Mouse (Mus musculus): ENCODE data around the gene 6030468B19Rik. TPM values are rescaled to one million over a fixed set of nuclear protein-coding genes. Genes with fewer than 3 reads are reported as not detected.

Gene 6030468B19Rik
- total RNA-seq, 1 experiment = not detected

DNA sequence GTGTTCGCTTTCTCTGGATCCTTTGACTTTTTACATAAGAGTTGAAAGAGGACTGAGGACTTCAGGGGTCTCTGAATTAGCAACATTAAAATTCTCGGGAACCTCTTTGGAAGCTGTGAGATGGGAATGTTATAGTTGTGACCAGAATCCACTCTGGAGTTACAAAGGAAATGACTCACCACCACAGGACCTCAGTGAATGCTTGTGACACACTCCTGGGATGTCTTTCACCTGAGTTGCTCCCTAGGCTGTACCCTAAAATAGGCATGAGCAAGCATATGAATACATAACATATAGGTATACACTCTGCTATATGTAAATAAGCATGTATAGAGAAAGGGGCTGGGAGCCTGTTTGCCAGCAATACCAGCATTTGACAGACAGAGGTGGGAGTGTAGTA, 46.0 kb downstream of the 6030468B19Rik start:
- Histone ChIP-seq H3K4me3 (ENCODE audit: insufficient read depth in 1 of 2, low read depth in 1 of 2, low read length in 2 of 2, poor library complexity in 1 of 2, severe bottlenecking in 1 of 2) (no peak overlapping the region), H3K9me3 (ENCODE audit: control insufficient read depth, insufficient read depth, low read depth, low read length) (no peaks in the 10 kb centered on the region), H3K9ac (ENCODE audit: insufficient read depth, low read depth, low read length, poor library complexity, severe bottlenecking) (no peak overlapping the region), H3K4me1 (ENCODE audit: control insufficient read depth in 2 of 2, insufficient read depth in 2 of 2, low read length in 2 of 2, poor library complexity in 1 of 2) (peaks cover 0 to 12% of the 10 kb centered on the region in 2 experiments; a peak in 2 of 4 replicates), H3K36me3 (ENCODE audit: control insufficient read depth, insufficient read depth, low read length, poor library complexity, severe bottlenecking) (no peaks in the 10 kb centered on the region), H3K27ac (ENCODE audit: insufficient read depth, low read depth, low read length, poor library complexity, severe bottlenecking) (no peak overlapping the region)
- no peak for DNase-seq (ENCODE audit: low read depth, low spot score)
- TF ChIP-seq ZNF384 (IDR thresholded peaks at IDR 0.05; ENCODE audit: low read depth, low read length) (no peak), HCFC1 (IDR thresholded peaks at IDR 0.05; ENCODE audit: borderline replicate concordance, insufficient read depth, low read length) (no peak), MAFK (IDR thresholded peaks at IDR 0.05; ENCODE audit: insufficient read depth, low read depth, low read length) (no peak), ZC3H11A (IDR thresholded peaks at IDR 0.05; ENCODE audit: borderline replicate concordance, low read depth, low read length) (no peak), CHD2 (IDR thresholded peaks at IDR 0.05; ENCODE audit: low read depth, low read length) (no peak)
- in situ Hi-C loops (cut with MboI; ENCODE audit: low sequenced_read_pairs in 2 of 2, unreplicated experiment in 2 of 2) = no loop called here

DNA sequence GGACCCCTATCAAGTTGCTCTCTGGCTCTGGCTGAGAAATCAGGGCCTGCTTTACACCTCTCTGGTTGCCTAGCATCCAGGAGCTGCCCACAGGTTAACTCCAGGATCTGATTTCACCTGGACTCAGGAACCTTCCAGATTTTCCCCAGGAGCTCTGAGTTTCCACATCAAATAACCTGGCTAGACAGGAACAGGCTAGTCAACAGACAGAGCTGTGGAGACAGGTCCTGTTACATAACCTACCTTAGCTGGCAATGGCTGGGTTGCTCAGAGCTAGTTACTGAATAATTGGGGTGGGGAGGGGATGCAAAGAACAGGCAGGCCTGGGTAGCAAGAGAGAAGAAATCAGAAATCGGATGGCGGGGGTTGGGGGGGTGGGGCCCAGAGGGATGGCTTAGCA, 47.5 kb downstream of the 6030468B19Rik start:
- H3K9me3 ChIP-seq (ENCODE audit: control insufficient read depth, insufficient read depth, low read depth, low read length) = no peaks in the 10 kb centered on the region
- no peak for TF ChIP-seq ZNF384 (IDR thresholded peaks at IDR 0.05; ENCODE audit: low read depth, low read length)
- no peak for TF ChIP-seq HCFC1 (IDR thresholded peaks at IDR 0.05; ENCODE audit: borderline replicate concordance, insufficient read depth, low read length)
- no peak for TF ChIP-seq CHD2 (IDR thresholded peaks at IDR 0.05; ENCODE audit: low read depth, low read length)
- TF ChIP-seq MAFK (IDR thresholded peaks at IDR 0.05; ENCODE audit: insufficient read depth, low read depth, low read length) = no peak
- TF ChIP-seq ZC3H11A (IDR thresholded peaks at IDR 0.05; ENCODE audit: borderline replicate concordance, low read depth, low read length) = no peak
- no peak overlapping the region for H3K4me3 ChIP-seq (ENCODE audit: insufficient read depth in 1 of 2, low read depth in 1 of 2, low read length in 2 of 2, poor library complexity in 1 of 2, severe bottlenecking in 1 of 2)
- H3K36me3 ChIP-seq (ENCODE audit: control insufficient read depth, insufficient read depth, low read length, poor library complexity, severe bottlenecking) = no peaks in the 10 kb centered on the region
- H3K9ac ChIP-seq (ENCODE audit: insufficient read depth, low read depth, low read length, poor library complexity, severe bottlenecking) = no peak overlapping the region
- in situ Hi-C loops (cut with MboI; ENCODE audit: low sequenced_read_pairs in 2 of 2, unreplicated experiment in 2 of 2) = no loop called here
- H3K4me1 ChIP-seq (ENCODE audit: control insufficient read depth in 2 of 2, insufficient read depth in 2 of 2, low read length in 2 of 2, poor library complexity in 1 of 2) = peaks cover 0 to 9% of the 10 kb centered on the region in 2 experiments; a peak in 2 of 4 replicates
- H3K27ac ChIP-seq (ENCODE audit: insufficient read depth, low read depth, low read length, poor library complexity, severe bottlenecking) = no peak overlapping the region
- no peak for DNase-seq (ENCODE audit: low read depth, low spot score)

- TF ChIP-seq CHD2 (IDR thresholded peaks at IDR 0.05; ENCODE audit: low read depth, low read length) = no peak
- TF ChIP-seq HCFC1 (IDR thresholded peaks at IDR 0.05; ENCODE audit: borderline replicate concordance, insufficient read depth, low read length) = no peak
- TF ChIP-seq ZC3H11A (IDR thresholded peaks at IDR 0.05; ENCODE audit: borderline replicate concordance, low read depth, low read length) = no peak
- TF ChIP-seq ZNF384 (IDR thresholded peaks at IDR 0.05; ENCODE audit: low read depth, low read length) = no peak
- no peak for DNase-seq (ENCODE audit: low read depth, low spot score)
These were observed 48.2 kb downstream of the 6030468B19Rik start for GRCm38 (mm10) chr11:117845651-117846050.

GRCm38 (mm10) chr11:117846640-117847039, 49.2 kb downstream of the 6030468B19Rik start:
- no peaks in the 10 kb centered on the region for H3K9me3 ChIP-seq (ENCODE audit: control insufficient read depth, insufficient read depth, low read depth, low read length)
- H3K36me3 ChIP-seq (ENCODE audit: control insufficient read depth, insufficient read depth, low read length, poor library complexity, severe bottlenecking) = peaks cover 3% of the 10 kb centered on the region; the same call in 1 of the 2 replicates
- no peak overlapping the region for H3K9ac ChIP-seq (ENCODE audit: insufficient read depth, low read depth, low read length, poor library complexity, severe bottlenecking)
- H3K4me3 ChIP-seq (ENCODE audit: insufficient read depth in 1 of 2, low read depth in 1 of 2, low read length in 2 of 2, poor library complexity in 1 of 2, severe bottlenecking in 1 of 2) = no peak overlapping the region
- peaks cover 0 to 12% of the 10 kb centered on the region in 2 experiments; a peak in 2 of 4 replicates for H3K4me1 ChIP-seq (ENCODE audit: control insufficient read depth in 2 of 2, insufficient read depth in 2 of 2, low read length in 2 of 2, poor library complexity in 1 of 2)
- no peak for TF ChIP-seq ZC3H11A (IDR thresholded peaks at IDR 0.05; ENCODE audit: borderline replicate concordance, low read depth, low read length)
- TF ChIP-seq ZNF384 (IDR thresholded peaks at IDR 0.05; ENCODE audit: low read depth, low read length) = no peak
- no peak for TF ChIP-seq MAFK (IDR thresholded peaks at IDR 0.05; ENCODE audit: insufficient read depth, low read depth, low read length)
- TF ChIP-seq HCFC1 (IDR thresholded peaks at IDR 0.05; ENCODE audit: borderline replicate concordance, insufficient read depth, low read length) = no peak
- TF ChIP-seq CHD2 (IDR thresholded peaks at IDR 0.05; ENCODE audit: low read depth, low read length) = no peak
- H3K27ac ChIP-seq (ENCODE audit: insufficient read depth, low read depth, low read length, poor library complexity, severe bottlenecking) = no peak overlapping the region
- in situ Hi-C loops (cut with MboI; ENCODE audit: low sequenced_read_pairs in 2 of 2, unreplicated experiment in 2 of 2) = no loop called here
- DNase-seq (ENCODE audit: low read depth, low spot score) = no peak

More at GRCm38 (mm10) chr11:117845651-117846050, 48.2 kb downstream of the 6030468B19Rik start:
- H3K27ac ChIP-seq (ENCODE audit: insufficient read depth, low read depth, low read length, poor library complexity, severe bottlenecking) = no peak overlapping the region
- no peak overlapping the region for H3K9ac ChIP-seq (ENCODE audit: insufficient read depth, low read depth, low read length, poor library complexity, severe bottlenecking)
- in situ Hi-C loops (cut with MboI; ENCODE audit: low sequenced_read_pairs in 2 of 2, unreplicated experiment in 2 of 2) = no loop called here
- H3K9me3 ChIP-seq (ENCODE audit: control insufficient read depth, insufficient read depth, low read depth, low read length) = no peaks in the 10 kb centered on the region
- peaks cover 0 to 12% of the 10 kb centered on the region in 2 experiments; a peak in 2 of 4 replicates for H3K4me1 ChIP-seq (ENCODE audit: control insufficient read depth in 2 of 2, insufficient read depth in 2 of 2, low read length in 2 of 2, poor library complexity in 1 of 2)
- H3K36me3 ChIP-seq (ENCODE audit: control insufficient read depth, insufficient read depth, low read length, poor library complexity, severe bottlenecking) = peaks cover 3% of the 10 kb centered on the region; the same call in 1 of the 2 replicates
- H3K4me3 ChIP-seq (ENCODE audit: insufficient read depth in 1 of 2, low read depth in 1 of 2, low read length in 2 of 2, poor library complexity in 1 of 2, severe bottlenecking in 1 of 2) = no peak overlapping the region
